ENCODE assay signal across 8 mouse cellular contexts in the genomic region with DNA sequence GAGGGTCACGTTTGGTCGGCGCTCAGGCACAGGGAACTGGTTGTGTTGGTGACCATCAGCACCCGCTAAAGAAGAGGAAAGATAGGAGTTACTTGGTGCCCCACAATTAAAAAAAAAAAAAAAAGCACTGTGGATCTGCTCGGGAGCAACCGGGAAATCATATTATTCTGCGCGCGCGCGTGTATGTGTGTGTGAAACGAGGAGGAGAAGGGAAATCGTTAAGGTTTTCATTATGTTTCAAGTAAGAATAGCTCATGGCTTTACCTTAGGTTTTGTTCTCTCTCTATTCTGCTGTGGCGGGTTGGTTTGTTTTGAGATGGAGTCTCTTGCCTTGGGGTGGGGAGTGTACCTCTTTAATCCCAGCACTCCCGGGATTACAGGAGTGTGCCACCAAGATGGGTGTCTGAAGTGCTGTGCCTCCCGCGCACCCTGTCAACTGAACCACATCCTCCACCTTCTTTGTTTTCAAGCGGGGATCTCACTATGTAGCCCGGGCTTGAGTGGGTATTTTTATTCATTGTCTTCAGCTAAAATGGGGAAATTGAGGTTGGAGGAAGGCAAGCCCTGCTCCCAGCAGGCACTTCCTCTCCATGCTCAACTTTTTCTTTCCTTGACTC. TPM values are rescaled to one million over a fixed set of nuclear protein-coding genes. Genes with fewer than 3 reads are reported as not detected.
DNase-seq lines count a peak whose midpoint lies in the region; ATAC-seq and TF ChIP-seq lines count a peak whose summit lies in the region.

No protein-coding gene starts in this region.

- WGBS in kidney, embryonic 16.5 days, result 1% methylated on average over 19 of the region's 19 CpGs
- under 1% methylated on average over 19 of the region's 19 CpGs for WGBS in bone marrow, adult 2 months
- 6% methylated on average over 19 of the region's 19 CpGs for WGBS in hindbrain, embryonic 10.5 days

- no peak for ATAC-seq in kidney, embryonic 16.5 days (ENCODE audit: low FRiP score, low TSS enrichment)

- no peaks in the 10 kb centered on the region for H3K9me3 ChIP-seq in kidney, embryonic 16.5 days (ENCODE audit: low read length)
- H3K9me3 ChIP-seq in hindbrain, embryonic 10.5 days, result no peaks in the 10 kb centered on the region
- no peaks in the 10 kb centered on the region for H3K9me3 ChIP-seq in megakaryocyte, embryonic 14.5 days

- H3K9ac ChIP-seq in kidney, embryonic 16.5 days (replicated peaks; ENCODE audit: low read length), result peak overlapping the region; percentile 85

- no peak for TF ChIP-seq POLR2A in bone marrow, adult 2 months (IDR thresholded peaks at IDR 0.05; ENCODE audit: borderline replicate concordance, control insufficient read depth, low read depth, low read length)

- peaks cover 12% of the 10 kb centered on the region for H3K36me3 ChIP-seq in kidney, embryonic 16.5 days (ENCODE audit: insufficient read depth, low read length)
- peaks cover 23% of the 10 kb centered on the region for H3K36me3 ChIP-seq in hindbrain, embryonic 10.5 days
- H3K36me3 ChIP-seq in megakaryocyte, embryonic 14.5 days (replicated peaks; ENCODE audit: low read length), result peaks cover 24% of the 10 kb centered on the region

- H3K27ac ChIP-seq in kidney, embryonic 16.5 days (ENCODE audit: low read length), result peak overlapping the region; percentile 22; the same call in 1 of the 2 replicates
- no peak overlapping the region for H3K27ac ChIP-seq in bone marrow, adult 2 months (ENCODE audit: control insufficient read depth, insufficient read depth, low read depth, low read length, poor library complexity)
- peak overlapping the region; percentile 99 for H3K27ac ChIP-seq in hindbrain, embryonic 10.5 days

- H3K4me3 ChIP-seq in kidney, embryonic 16.5 days (ENCODE audit: low read length), result peak overlapping the region; percentile 87
- peak overlapping the region; percentile 95 for H3K4me3 ChIP-seq in bone marrow, adult 2 months (replicated peaks; ENCODE audit: control insufficient read depth, low read depth, low read length)
- peak overlapping the region; percentile 73 for H3K4me3 ChIP-seq in hindbrain, embryonic 10.5 days
- peak overlapping the region; percentile 98 for H3K4me3 ChIP-seq in megakaryocyte, embryonic 14.5 days (replicated peaks)

- no peak for DNase-seq in kidney, adult 8-10 months
- DNase-seq in hindbrain, embryonic 10.5 days (ENCODE audit: low spot score), result no peak
- no peak for DNase-seq in left cerebral cortex, adult 11 months (ENCODE audit: low spot score)
- no peak for DNase-seq in adrenal gland, adult 8-10 months
- no peak for DNase-seq in embryo, embryonic 11 days

- no peaks in the 10 kb centered on the region for H3K27me3 ChIP-seq in kidney, embryonic 16.5 days (ENCODE audit: insufficient read depth, low read length)
- no peaks in the 10 kb centered on the region for H3K27me3 ChIP-seq in hindbrain, embryonic 10.5 days (ENCODE audit: insufficient read depth, poor library complexity, severe bottlenecking)
- H3K27me3 ChIP-seq in megakaryocyte, embryonic 14.5 days (replicated peaks), result no peaks in the 10 kb centered on the region

- TF ChIP-seq CTCF in bone marrow, adult 2 months (IDR thresholded peaks at IDR 0.05; ENCODE audit: control insufficient read depth, insufficient read depth, low read length), result no peak

- peak overlapping the region; percentile 99 for H3K4me2 ChIP-seq in kidney, embryonic 16.5 days (replicated peaks; ENCODE audit: low read depth, low read length)

- peaks cover 28% of the 10 kb centered on the region for H3K4me1 ChIP-seq in kidney, embryonic 16.5 days (ENCODE audit: insufficient read depth, low read length)
- H3K4me1 ChIP-seq in bone marrow, adult 2 months (ENCODE audit: control insufficient read depth, insufficient read depth, low read length), result no peaks in the 10 kb centered on the region; the same call in 1 of the 2 replicates
- peaks cover 46% of the 10 kb centered on the region for H3K4me1 ChIP-seq in hindbrain, embryonic 10.5 days (replicated peaks)
- peaks cover 75% of the 10 kb centered on the region for H3K4me1 ChIP-seq in megakaryocyte, embryonic 14.5 days

RNA-seq across cellular contexts. Expression of gene Ipo13, which starts 0.8 kb away (rescaled TPM):
- polyA plus RNA-seq in kidney, embryonic 16.5 days (2015; fragmentation: Nextera tagmentation; extraction: Ambion mirVana), result 52.9 and 53.1 TPM in 2 replicates
- polyA plus RNA-seq in bone marrow, adult 2 months (2011; ENCODE audit: insufficient read depth, insufficient read length, low replicate concordance, missing spikeins), result 58.8 and 93.1 TPM in 2 replicates
- 71.1 and 79.5 TPM in 2 replicates for polyA plus RNA-seq in hindbrain, embryonic 10.5 days (2016; fragmentation: Nextera tagmentation; extraction: Ambion mirVana)
- polyA plus RNA-seq in megakaryocyte, embryonic 14.5 days (2012; ENCODE audit: insufficient read depth, low replicate concordance), result 7.4 and 13.2 TPM in 2 replicates
- total RNA-seq in adrenal gland, adult 8-10 months (2022), result 10 to 100 TPM; 41.5 to 67.2 (median 54.8) TPM

RNA-seq across cellular contexts. Expression of gene Artn, which starts 14.0 kb away (rescaled TPM):
- 3.0 and 3.5 TPM in 2 replicates for polyA plus RNA-seq in kidney, embryonic 16.5 days (2015; fragmentation: Nextera tagmentation; extraction: Ambion mirVana)
- polyA plus RNA-seq in bone marrow, adult 2 months (2011; ENCODE audit: insufficient read depth, insufficient read length, low replicate concordance, missing spikeins), result 4.0 and 5.4 TPM in 2 replicates
- polyA plus RNA-seq in hindbrain, embryonic 10.5 days (2016; fragmentation: Nextera tagmentation; extraction: Ambion mirVana), result 1.4 and 1.8 TPM in 2 replicates
- polyA plus RNA-seq in megakaryocyte, embryonic 14.5 days (2012; ENCODE audit: insufficient read depth, low replicate concordance), result 0.74 TPM in 1 of 2 replicates, not detected in the other
- total RNA-seq in adrenal gland, adult 8-10 months (2022), result under 1 TPM; 0.24 to 0.54 (median 0.38) TPM

RNA-seq across cellular contexts. Expression of gene Dph2, which starts 23.8 kb away (rescaled TPM):
- 22.1 and 22.7 TPM in 2 replicates for polyA plus RNA-seq in kidney, embryonic 16.5 days (2015; fragmentation: Nextera tagmentation; extraction: Ambion mirVana)
- polyA plus RNA-seq in bone marrow, adult 2 months (2011; ENCODE audit: insufficient read depth, insufficient read length, low replicate concordance, missing spikeins), result 4.7 and 7.0 TPM in 2 replicates
- 27.1 and 27.5 TPM in 2 replicates for polyA plus RNA-seq in hindbrain, embryonic 10.5 days (2016; fragmentation: Nextera tagmentation; extraction: Ambion mirVana)
- 3.1 and 9.9 TPM in 2 replicates for polyA plus RNA-seq in megakaryocyte, embryonic 14.5 days (2012; ENCODE audit: insufficient read depth, low replicate concordance)
- total RNA-seq in adrenal gland, adult 8-10 months (2022), result 10 to 100 TPM in 3 of 4 experiments, 1 to 10 TPM in 1; 8.7 to 13.8 (median 11.2) TPM

RNA-seq across cellular contexts. Expression of gene Atp6v0b, which starts 28.5 kb away (rescaled TPM):
- polyA plus RNA-seq in kidney, embryonic 16.5 days (2015; fragmentation: Nextera tagmentation; extraction: Ambion mirVana), result 270 and 305 TPM in 2 replicates
- 227 and 442 TPM in 2 replicates for polyA plus RNA-seq in bone marrow, adult 2 months (2011; ENCODE audit: insufficient read depth, insufficient read length, low replicate concordance, missing spikeins)
- polyA plus RNA-seq in hindbrain, embryonic 10.5 days (2016; fragmentation: Nextera tagmentation; extraction: Ambion mirVana), result 208 and 263 TPM in 2 replicates
- 395 and 493 TPM in 2 replicates for polyA plus RNA-seq in megakaryocyte, embryonic 14.5 days (2012; ENCODE audit: insufficient read depth, low replicate concordance)
- 100 to 1,000 TPM; 234 to 264 (median 239) TPM for total RNA-seq in adrenal gland, adult 8-10 months (2022)

RNA-seq across cellular contexts. Expression of gene B4galt2, which starts 32.3 kb away (rescaled TPM):
- polyA plus RNA-seq in kidney, embryonic 16.5 days (2015; fragmentation: Nextera tagmentation; extraction: Ambion mirVana), result 18.0 TPM in 2 replicates
- polyA plus RNA-seq in bone marrow, adult 2 months (2011; ENCODE audit: insufficient read depth, insufficient read length, low replicate concordance, missing spikeins), result 1.6 and 2.4 TPM in 2 replicates
- polyA plus RNA-seq in hindbrain, embryonic 10.5 days (2016; fragmentation: Nextera tagmentation; extraction: Ambion mirVana), result 22.7 and 31.7 TPM in 2 replicates
- polyA plus RNA-seq in megakaryocyte, embryonic 14.5 days (2012; ENCODE audit: insufficient read depth, low replicate concordance), result 1.5 TPM in 1 of 2 replicates, not detected in the other
- 10 to 100 TPM; 13.8 to 23.0 (median 19.7) TPM for total RNA-seq in adrenal gland, adult 8-10 months (2022)
